Mouse (Mus musculus): ENCODE measurements at regions not wholly inside any gene's neighbourhood (a gene's known extent, or its start where the extent isn't known, plus 50 kb on each side); places are given as distances from the start of the nearest gene placed in this dataset.

GRCm38 (mm10) chr13:44153784-44154183 is 369.2 kb downstream of the Cd83 start:
- TF ChIP-seq CTCF (IDR thresholded peaks at IDR 0.05; ENCODE audit: insufficient read depth, low read length) (no peak), POLR2A (IDR thresholded peaks at IDR 0.05; ENCODE audit: borderline replicate concordance, extremely low read depth, low read depth, low read length) (no peak)

Data from lung, adult 2 months (tissue).